Mouse (Mus musculus) heart, embryonic 10.5 days (tissue): ENCODE measurements around the gene Rpl23. TPM values are rescaled to one million over a fixed set of nuclear protein-coding genes. Genes with fewer than 3 reads are reported as not detected.

Experiments
- DNase-seq: peaks from one replicate; pipeline ENCODE4 v3.0.0-alpha.2; 2017; ENCODE audit warnings: low spot score
- H3K27ac ChIP-seq: fragments of 300-500 bp; sonication (generic); 2 replicates; pipeline ENCODE4 v1.5.1; 2016; ENCODE audit warnings: mild to moderate bottlenecking
- H3K27me3 ChIP-seq: fragments of 300-500 bp; sonication (generic); 2 replicates; pipeline ENCODE4 v1.6.1; 2016; ENCODE audit warnings: mild to moderate bottlenecking; ENCODE audit not compliant: poor library complexity, insufficient read depth, severe bottlenecking
- H3K36me3 ChIP-seq: fragments of 300-500 bp; sonication (generic); 2 replicates; pipeline ENCODE4 v1.6.1; 2016; ENCODE audit warnings: mild to moderate bottlenecking, moderate library complexity
- H3K4me1 ChIP-seq: fragments of 300-500 bp; sonication (generic); 2 replicates; pipeline ENCODE4 v1.6.1; 2016; ENCODE audit warnings: mild to moderate bottlenecking
- H3K4me3 ChIP-seq: fragments of 300-500 bp; sonication (generic); 2 replicates; pipeline ENCODE4 v1.5.1; 2016; ENCODE audit warnings: mild to moderate bottlenecking, moderate library complexity
- H3K9me3 ChIP-seq: fragments of 300-500 bp; sonication (generic); 2 replicates; pipeline ENCODE4 v1.6.1; 2016; ENCODE audit warnings: mild to moderate bottlenecking, moderate library complexity
- WGBS: fragments of 180-500 bp; shearing (Covaris S2); methylation state at CpG from one replicate; pipeline ENCODE4 v1.1.7; 2016; 5-methylcytosine and 5-hydroxymethylcytosine counted together
- polyA plus RNA-seq: library from polyadenylated mRNA; unstranded; fragments of >200 nt; fragmentation: Nextera tagmentation; extraction: Ambion mirVana; gene quantifications from 2 replicates; pipeline ENCODE4 v1.2.1, GENCODE M21; 2016

Gene Rpl23
- polyA plus RNA-seq, 1 experiment from 2014 or later = 414 TPM

DNA sequence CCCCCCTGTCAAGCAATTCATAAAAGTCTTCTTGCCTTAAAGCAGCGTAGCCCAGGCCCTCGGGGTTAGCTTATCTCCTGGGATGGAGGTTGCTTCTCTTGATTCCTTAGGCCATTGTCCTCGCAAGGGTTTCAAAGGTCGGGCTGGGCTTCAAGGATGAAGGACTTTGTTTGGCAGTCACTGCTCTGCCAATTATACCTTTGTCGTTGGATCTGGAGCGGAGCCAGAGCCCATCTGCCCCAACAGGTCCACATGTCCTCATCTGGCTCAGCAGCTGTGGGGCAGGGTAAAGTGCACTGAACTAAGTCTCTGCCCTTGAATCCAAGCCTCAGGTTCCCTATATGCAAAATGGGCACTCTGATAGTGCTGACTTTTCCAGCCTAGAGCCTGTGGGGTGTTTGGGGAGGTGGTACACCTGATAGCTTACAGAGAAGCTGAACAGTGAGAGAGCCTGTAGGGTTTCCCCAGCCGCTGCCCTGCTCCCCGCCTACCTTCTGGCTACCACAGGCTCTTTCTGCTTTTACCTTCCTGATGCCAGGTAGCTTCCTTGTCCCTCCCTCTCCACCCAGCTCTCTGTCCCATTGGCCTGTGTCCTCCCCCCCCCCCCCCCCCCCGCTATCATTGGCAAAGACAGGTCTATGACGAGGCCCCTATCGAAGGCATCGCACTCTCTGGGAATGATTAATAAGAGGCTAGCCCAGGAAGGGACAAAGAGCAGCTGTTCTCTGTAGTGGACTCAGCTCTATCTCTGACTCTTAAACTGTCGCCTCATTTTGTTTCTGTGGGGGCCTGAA, 29.5 kb upstream of the Rpl23 start:
- peaks cover 60% of the 10 kb centered on the region for H3K36me3 ChIP-seq

DNA sequence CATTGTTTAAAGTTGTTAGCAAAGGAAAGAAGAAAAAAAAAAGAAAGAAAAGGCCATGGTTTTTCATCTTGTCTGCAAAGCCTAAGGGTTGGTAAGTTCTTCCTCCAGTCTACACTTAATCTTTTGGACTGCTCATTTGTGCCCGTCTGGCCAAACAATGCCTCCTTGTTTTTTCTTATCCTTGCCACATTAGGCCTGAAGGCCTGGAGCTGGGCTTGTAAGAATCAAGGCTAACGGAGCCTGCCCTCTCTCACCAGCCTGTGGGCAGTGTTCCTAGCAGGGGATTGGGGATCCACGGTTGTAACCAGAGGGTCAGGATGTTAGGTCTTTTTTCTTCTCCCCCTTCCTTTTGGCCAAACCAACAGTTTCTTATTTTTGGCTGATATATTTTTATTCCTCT, 28.7 kb upstream of the Rpl23 start:
- Histone ChIP-seq H3K9me3 (no peaks in the 10 kb centered on the region), H3K27ac (no peak overlapping the region), H3K36me3 (peaks cover 54% of the 10 kb centered on the region), H3K4me3 (no peak overlapping the region), H3K4me1 (peaks cover 95% of the 10 kb centered on the region), H3K27me3 (no peaks in the 10 kb centered on the region)
- no peak for DNase-seq
- 45% methylated on average over 3 of the region's 3 CpGs for WGBS

More for the DNA sequence above, 29.5 kb upstream of the Rpl23 start:
- 41% methylated on average over 12 of the region's 13 CpGs for WGBS
- DNase-seq = no peak
- Histone ChIP-seq H3K4me1 (peaks cover 95% of the 10 kb centered on the region), H3K9me3 (no peaks in the 10 kb centered on the region), H3K27me3 (no peaks in the 10 kb centered on the region), H3K27ac (peak overlapping the region; percentile 69), H3K4me3 (peak overlapping the region; percentile 10; the same call in 1 of the 2 replicates)

DNA sequence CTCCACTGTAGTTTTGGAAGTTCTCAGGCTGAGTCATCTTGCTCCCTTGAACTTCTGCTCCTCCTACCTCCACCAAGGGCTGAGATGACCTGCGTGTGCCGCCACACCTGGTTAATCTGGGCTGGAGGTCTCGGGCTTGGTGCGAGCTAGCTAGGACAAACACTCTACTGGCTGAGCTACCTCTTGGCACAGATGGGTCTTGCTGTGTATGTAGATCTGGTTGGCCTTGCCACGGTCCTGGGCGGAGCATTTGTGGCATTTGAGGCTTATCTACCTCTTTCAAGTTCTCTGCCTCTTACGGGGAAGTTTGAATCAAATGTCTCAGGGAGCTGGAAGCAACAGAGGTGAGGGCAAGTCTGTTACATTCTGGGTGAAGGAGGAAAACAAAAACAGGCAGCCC, 28.1 kb upstream of the Rpl23 start:
- DNase-seq = no peak
- 50% methylated on average over 7 of the region's 7 CpGs for WGBS
- no peak overlapping the region for H3K4me3 ChIP-seq
- peaks cover 48% of the 10 kb centered on the region for H3K36me3 ChIP-seq
- 0 out of 2 replicates have a peak overlapping the region, but pooled peaks have one; percentile 16 for H3K27ac ChIP-seq
- H3K4me1 ChIP-seq = peaks cover 95% of the 10 kb centered on the region
- H3K27me3 ChIP-seq = no peaks in the 10 kb centered on the region
- no peaks in the 10 kb centered on the region for H3K9me3 ChIP-seq

DNA sequence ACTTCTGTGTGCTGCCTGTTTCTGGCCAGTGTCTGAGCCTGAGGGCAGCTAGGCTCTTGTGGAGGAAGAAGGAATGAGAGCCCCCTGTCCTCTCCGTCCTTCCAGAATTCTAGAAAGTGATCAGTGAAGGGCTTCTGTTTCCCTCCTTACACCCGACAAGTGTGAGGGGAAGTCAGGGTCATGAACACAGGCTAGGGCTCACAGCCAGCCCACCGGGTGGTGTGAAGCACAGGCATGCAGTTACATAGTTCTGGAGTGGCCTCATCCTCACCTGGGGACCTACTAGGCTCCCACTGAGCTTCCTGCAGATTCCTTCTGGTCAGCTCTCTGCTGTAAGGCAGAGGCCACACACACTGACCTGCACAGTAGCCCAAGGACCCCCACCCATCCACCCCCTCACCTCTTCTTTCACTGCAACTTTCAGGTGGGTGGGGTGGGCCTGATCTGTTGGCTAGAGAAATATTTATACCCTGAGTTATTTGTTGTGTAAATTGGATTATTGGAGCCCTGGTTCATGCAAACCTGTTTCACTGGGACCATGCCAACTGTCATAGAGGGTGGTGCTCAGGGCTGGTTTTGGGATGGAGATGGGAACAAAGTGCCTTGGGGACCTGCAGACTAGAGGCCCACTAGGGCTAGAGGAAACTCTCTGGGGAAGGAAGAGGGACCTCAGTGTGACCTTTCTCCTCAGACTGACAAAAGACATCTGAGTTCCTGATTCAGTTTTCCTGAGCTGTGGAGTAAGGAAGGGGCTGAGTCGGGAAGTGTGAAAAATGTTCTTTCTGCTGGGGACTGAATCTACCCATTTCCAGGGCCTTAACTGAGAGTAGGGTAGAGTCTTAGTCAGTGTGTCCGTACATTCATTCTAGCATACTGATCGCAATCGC, 27.2 kb upstream of the Rpl23 start:
- peaks cover 40% of the 10 kb centered on the region for H3K36me3 ChIP-seq
- WGBS = 54% methylated on average over 7 of the region's 7 CpGs
- H3K9me3 ChIP-seq = no peaks in the 10 kb centered on the region
- H3K27ac ChIP-seq = peak overlapping the region; percentile 77
- no peak for DNase-seq
- no peaks in the 10 kb centered on the region for H3K27me3 ChIP-seq
- no peak overlapping the region for H3K4me3 ChIP-seq
- peaks cover 95% of the 10 kb centered on the region for H3K4me1 ChIP-seq

DNA sequence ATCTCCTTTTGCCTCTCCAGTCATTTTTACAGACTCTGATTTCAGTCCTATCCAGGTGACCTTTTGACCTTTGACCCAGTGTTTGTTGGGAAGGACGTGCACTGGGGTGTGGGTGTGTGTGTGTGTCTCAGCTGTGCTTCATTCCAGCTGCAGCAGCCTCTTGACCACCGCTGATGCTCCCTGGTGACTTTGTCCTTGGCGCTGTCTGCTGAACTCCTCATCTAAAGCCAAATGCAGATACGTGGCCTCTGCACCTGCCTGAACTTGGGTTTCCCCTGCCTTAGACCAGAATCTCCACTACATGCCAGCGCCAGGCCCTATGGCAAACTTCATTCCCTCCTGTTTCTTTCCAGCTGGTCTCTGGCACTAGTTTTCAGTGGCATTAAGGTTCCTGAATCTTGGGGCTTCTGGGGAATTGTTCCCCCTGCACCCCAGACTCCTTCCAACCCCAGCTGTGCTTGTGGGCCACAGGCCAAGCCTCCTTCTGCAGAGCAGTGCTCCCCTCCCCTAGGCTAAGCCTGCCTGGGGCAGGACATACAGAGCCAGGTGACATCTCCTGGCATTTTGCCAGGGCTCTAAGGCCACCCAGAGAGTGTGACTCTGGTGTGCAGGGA, 26.5 kb upstream of the Rpl23 start:
- H3K4me1 ChIP-seq = peaks cover 95% of the 10 kb centered on the region
- H3K9me3 ChIP-seq = no peaks in the 10 kb centered on the region
- peak overlapping the region; percentile 77 for H3K27ac ChIP-seq
- peaks cover 32% of the 10 kb centered on the region for H3K36me3 ChIP-seq
- 0 out of 2 replicates have a peak overlapping the region, but pooled peaks have one; percentile 9 for H3K4me3 ChIP-seq
- H3K27me3 ChIP-seq = no peaks in the 10 kb centered on the region
- DNase-seq = no peak
- 45% methylated on average over 5 of the region's 5 CpGs for WGBS

DNA sequence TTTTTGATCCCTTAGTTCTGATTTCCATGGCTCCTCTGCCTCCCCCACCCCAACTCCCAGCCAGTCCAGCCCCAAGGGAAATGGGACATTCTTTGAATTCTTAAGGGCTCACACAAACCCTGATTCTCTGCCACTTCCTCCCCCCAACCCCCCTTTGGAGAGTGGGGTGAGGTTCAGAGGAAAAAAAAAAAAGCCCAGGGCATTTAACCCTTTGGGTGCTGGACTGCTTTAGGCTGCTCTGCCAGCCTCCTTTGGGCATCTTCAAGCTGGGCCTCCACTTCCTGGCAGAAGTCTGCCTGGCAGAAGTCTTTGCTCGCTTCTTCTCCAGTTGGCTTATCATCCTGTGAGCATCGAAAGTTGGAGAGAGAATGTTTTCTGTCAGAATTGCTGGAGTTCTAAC, 25.9 kb upstream of the Rpl23 start:
- 0 out of 2 replicates have a peak overlapping the region, but pooled peaks have one; percentile 9 for H3K4me3 ChIP-seq
- H3K4me1 ChIP-seq = peaks cover 90% of the 10 kb centered on the region
- H3K36me3 ChIP-seq = peaks cover 26% of the 10 kb centered on the region
- no peaks in the 10 kb centered on the region for H3K9me3 ChIP-seq
- H3K27me3 ChIP-seq = no peaks in the 10 kb centered on the region
- no peak for DNase-seq
- 51% methylated on average over 2 of the region's 2 CpGs for WGBS
- H3K27ac ChIP-seq = peak overlapping the region; percentile 77

DNA sequence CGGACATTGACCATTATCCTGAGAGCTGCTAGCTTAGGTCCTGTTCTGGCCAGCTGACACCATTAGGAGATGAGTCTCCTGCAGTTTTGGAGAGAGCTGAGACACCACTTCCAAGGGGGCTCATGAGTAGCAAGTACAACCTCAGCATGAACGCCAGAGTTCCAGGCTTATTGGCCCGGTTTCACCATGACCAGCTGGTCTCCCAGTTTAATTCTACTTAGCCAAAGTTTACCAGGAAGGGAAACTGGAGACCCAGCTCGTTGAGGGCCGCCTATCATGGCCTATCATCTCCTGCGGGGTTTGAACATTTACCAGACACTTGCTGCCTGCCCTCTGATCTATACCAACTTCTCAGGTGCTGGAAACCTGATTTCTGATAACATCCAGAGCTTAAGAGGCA, 25.4 kb upstream of the Rpl23 start:
- Histone ChIP-seq H3K9me3 (no peaks in the 10 kb centered on the region), H3K4me1 (peaks cover 87% of the 10 kb centered on the region), H3K4me3 (0 out of 2 replicates have a peak overlapping the region, but pooled peaks have one; percentile 3), H3K36me3 (peaks cover 24% of the 10 kb centered on the region), H3K27me3 (no peaks in the 10 kb centered on the region), H3K27ac (peak overlapping the region; percentile 77)
- WGBS = 24% methylated on average over 6 of the region's 6 CpGs
- DNase-seq = no peak

DNA sequence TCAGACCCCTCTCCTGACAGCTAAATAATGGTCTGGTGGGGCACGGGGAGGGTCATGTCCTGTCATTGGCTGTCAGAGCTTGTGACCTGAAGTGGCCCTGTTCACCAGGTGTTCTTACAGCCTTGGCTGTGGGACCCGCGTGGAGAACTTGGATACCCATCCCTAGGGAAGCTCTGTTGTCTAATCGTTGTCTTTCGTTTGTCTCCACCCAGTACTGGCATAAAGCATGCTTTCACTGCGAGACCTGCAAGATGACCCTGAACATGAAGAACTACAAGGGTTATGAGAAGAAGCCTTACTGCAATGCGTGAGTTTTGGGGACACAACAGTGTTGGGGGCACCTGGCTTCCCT, 24.4 kb upstream of the Rpl23 start:
- H3K27me3 ChIP-seq = no peaks in the 10 kb centered on the region
- DNase-seq = no peak
- peak overlapping the region; percentile 49; the same call in 1 of the 2 replicates for H3K4me3 ChIP-seq
- H3K36me3 ChIP-seq = peaks cover 24% of the 10 kb centered on the region
- H3K4me1 ChIP-seq = peaks cover 87% of the 10 kb centered on the region
- no peaks in the 10 kb centered on the region for H3K9me3 ChIP-seq
- H3K27ac ChIP-seq = peak overlapping the region; percentile 84
- WGBS = 67% methylated on average over 7 of the region's 7 CpGs

DNA sequence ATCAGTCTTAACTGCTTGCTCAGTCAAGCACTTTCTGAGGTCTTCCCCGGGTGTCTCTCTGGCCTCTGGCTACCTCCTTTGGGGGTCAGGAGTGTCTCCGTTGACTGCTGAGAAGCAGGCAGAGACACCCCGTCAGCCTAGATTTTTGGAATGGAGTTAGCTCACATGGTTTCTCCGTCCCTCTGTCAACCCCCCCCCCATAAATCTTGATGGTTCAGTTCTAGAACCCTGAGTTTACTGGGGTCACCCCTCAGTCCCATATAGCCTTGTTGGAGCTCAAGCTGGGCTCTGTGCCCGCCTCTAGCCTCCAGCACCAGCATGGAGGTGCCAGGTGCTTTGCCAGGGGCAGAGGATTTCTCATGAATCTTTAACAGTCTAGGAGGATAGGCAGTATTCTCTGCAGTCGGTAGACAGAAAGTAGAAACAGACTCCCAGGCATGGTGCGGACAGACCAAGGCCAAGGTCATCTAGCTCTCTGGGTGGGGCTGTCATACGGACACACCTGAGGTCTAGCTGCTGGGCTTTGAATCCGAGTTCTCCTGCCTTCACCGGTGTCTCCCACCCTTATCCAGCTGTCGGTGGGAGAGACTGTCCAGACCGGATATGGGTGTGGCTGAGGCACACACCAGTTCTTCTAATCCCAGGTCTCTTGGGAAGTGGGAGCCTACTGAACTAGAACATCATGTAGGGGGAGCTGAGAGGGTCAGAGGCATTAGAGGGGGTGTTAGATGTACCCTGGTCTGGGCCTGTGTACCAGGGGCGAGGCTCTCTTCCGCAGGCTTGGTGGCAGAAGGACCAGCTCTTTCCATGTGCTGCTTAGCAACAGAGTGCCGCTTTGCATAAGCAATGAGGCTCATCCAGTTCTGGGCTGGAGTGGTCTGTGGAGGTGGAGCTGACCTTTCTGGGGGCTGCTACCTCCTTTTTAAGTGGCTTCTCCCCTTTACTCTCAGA, 23.7 kb upstream of the Rpl23 start:
- H3K4me1 ChIP-seq = peaks cover 87% of the 10 kb centered on the region
- peaks cover 24% of the 10 kb centered on the region for H3K36me3 ChIP-seq
- peak overlapping the region; percentile 49 for H3K4me3 ChIP-seq
- no peaks in the 10 kb centered on the region for H3K9me3 ChIP-seq
- WGBS = 43% methylated on average over 15 of the region's 15 CpGs
- H3K27ac ChIP-seq = peak overlapping the region; percentile 84
- H3K27me3 ChIP-seq = no peaks in the 10 kb centered on the region
- peak; percentile 73 for DNase-seq

DNA sequence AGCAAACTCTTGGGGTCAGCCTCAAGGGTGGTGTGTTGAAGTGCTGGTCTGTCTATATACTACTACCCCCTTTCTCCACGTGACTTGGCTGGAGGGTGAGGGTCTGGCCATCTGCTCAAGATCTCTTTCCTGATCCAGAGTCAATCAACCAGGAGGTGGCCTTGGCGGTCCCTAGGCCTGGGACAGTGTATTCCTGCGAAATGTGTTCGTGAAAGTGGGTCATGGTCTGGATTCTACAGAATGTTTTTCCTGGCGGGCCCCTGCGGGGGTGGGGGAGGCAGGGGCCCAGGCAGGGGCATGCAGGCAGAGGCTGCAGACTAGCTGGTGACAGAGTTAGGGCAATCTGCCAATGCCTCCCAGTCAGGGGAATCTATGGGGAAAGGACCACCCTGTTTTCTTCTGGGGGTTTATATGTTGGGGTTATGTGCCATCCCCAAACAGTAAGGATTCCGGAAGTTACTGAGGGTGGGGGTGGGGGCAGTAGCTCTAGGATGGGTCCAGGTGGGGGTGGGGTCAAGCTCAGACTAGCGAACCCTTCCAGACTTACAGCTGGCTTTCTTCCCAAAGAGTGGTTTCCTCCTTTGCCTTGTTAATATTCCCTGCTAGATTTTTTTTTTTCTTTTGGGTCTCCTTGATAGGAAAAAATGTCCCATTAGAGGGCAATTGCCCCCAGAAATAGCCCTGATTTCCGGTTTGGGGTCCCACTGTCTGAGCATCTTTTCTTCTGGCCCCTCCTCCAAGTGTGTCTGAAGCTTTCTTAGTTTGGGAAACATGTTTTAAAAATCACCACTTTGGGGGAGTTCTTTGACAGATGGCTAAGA, 22.8 kb upstream of the Rpl23 start:
- Histone ChIP-seq H3K36me3 (peaks cover 20% of the 10 kb centered on the region), H3K27ac (peak overlapping the region; percentile 84), H3K4me1 (peaks cover 83% of the 10 kb centered on the region), H3K4me3 (peak overlapping the region; percentile 49), H3K27me3 (no peaks in the 10 kb centered on the region), H3K9me3 (no peaks in the 10 kb centered on the region)
- WGBS = 19% methylated on average over 9 of the region's 9 CpGs
- peak; percentile 78 for DNase-seq

DNA sequence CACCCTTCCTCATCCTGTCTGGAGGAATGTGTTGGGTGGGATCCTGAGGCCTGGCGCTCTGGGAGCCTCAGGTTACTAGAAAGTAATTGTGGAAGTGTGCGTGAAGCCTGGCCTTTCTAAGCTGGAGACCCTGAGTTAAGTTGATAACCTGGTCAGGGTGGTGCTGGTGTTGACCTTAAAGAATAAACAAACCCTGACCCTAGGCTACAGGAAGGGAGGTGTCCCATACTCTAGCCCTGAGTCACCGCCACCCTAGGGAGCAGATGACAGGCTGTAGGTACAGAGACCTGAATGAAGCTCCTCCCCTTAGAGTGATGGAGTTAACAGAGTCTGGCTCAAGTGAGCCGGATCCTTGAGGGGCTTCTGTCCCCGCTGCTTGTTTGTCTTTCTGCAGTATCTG, 21.6 kb upstream of the Rpl23 start:
- H3K4me3 ChIP-seq = peak overlapping the region; percentile 49
- no peaks in the 10 kb centered on the region for H3K9me3 ChIP-seq
- H3K27me3 ChIP-seq = no peaks in the 10 kb centered on the region
- H3K4me1 ChIP-seq = peaks cover 72% of the 10 kb centered on the region
- H3K36me3 ChIP-seq = peaks cover 15% of the 10 kb centered on the region
- 61% methylated on average over 5 of the region's 5 CpGs for WGBS
- peak overlapping the region; percentile 84 for H3K27ac ChIP-seq
- DNase-seq = peak; percentile 74
